Mouse (Mus musculus): ENCODE data around the gene Aamp. TPM values are rescaled to one million over a fixed set of nuclear protein-coding genes. Genes with fewer than 3 reads are reported as not detected.
"Not testable (repeated sequence)": the region's sequence is repeated elsewhere in the genome, so short reads cannot be mapped to it uniquely, and the experiment has no call there.

Aamp gene
- 227 and 252 TPM in 2 replicates for polyA plus RNA-seq (2015; fragmentation: Nextera tagmentation; extraction: Ambion mirVana)

DNA sequence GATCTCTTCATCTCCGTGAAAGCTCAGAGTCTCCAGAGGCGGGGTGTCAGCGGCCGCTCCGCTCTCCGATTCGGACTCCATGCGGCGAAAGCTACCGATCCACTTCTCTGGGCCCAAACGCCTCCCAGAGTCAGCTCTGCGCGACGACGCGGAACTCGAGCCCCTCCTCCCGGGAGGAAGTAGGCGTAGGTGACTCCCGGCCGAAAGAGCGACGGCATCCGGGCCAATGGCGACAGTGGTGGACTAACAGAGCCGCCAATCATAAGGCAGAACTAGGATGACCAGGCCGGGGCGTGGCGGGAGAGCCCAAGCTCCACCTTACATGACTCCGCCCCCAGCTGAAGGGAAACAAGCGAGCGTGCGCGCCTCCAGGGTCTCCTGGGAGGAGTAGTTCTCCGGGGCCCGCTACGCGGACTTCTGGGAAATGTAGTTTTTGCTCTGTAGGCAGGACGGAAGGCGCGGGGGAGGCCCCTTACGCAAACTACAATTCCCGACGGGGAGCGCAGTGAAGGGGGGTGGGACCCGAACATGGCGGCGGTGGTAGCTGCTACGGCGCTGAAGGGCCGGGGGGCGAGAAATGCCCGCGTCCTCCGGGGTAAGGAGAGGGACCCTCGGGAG, at the start of gene Aamp, which contains the start of gene Pnkd:
Gene Aamp (minus strand): TSS at position 196 of the 618 bp plus-strand sequence.
Gene Pnkd (plus strand): TSS at position 388 of the 618 bp plus-strand sequence.
- Histone ChIP-seq H3K36me3 (ENCODE audit: control insufficient read depth, insufficient read depth, low read length) (peaks cover 20% of the 10 kb centered on the region), H3K27me3 (ENCODE audit: control insufficient read depth, insufficient read depth, low read length) (no peaks in the 10 kb centered on the region), H3K4me1 (ENCODE audit: control insufficient read depth, insufficient read depth, low read length) (peaks cover 39% of the 10 kb centered on the region), H3K27ac (ENCODE audit: low read length) (peak within 1 kb of the TSS; percentile 86), H3K4me3 (replicated peaks; ENCODE audit: low read length) (peak within 1 kb of the TSS; percentile 94), H3K9ac (ENCODE audit: low read length) (peak within 1 kb of the TSS; percentile 89), H3K9me3 (replicated peaks; ENCODE audit: control insufficient read depth, low read length) (no peaks in the 10 kb centered on the region), H3K4me2 (ENCODE audit: low read depth, low read length) (peak within 1 kb of the TSS; percentile 91)
- peak; percentile 97 for ATAC-seq (ENCODE audit: insufficient read depth, low FRiP score)
- WGBS, result under 1% methylated on average over 56 of the region's 56 CpGs

DNA sequence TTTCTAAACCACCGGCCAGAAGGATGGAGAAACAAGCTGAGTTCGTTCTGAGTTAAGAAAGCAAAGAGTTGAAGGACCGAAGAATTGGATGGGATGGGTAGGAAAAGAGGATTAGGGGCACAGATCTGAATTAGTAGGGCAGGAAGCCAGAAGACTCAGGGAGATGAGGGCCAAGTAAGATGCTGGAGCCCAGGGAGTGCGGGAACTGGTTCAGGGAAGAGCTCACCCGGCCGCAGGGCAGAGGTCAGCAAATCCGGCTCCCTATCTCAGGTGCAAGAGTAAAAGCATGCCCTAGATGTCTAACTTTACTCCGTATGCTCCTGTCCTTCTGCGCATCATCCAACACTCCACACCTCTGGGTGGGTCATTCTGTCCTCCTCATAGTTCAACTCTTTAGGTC, 48.4 kb upstream of the Aamp start:
- no peaks in the 10 kb centered on the region for H3K9me3 ChIP-seq (replicated peaks; ENCODE audit: control insufficient read depth, low read length)
- peaks cover 25% of the 10 kb centered on the region for H3K4me1 ChIP-seq (ENCODE audit: control insufficient read depth, insufficient read depth, low read length)
- WGBS, result 4% methylated on average over 9 of the region's 9 CpGs
- H3K4me3 ChIP-seq (replicated peaks; ENCODE audit: low read length), result peak overlapping the region; percentile 54
- peak overlapping the region; percentile 77 for H3K27ac ChIP-seq (ENCODE audit: low read length)
- ATAC-seq (ENCODE audit: insufficient read depth, low FRiP score), result no peak
- peak overlapping the region; percentile 74 for H3K9ac ChIP-seq (ENCODE audit: low read length)
- H3K36me3 ChIP-seq (ENCODE audit: control insufficient read depth, insufficient read depth, low read length), result no peaks in the 10 kb centered on the region
- H3K4me2 ChIP-seq (ENCODE audit: low read depth, low read length), result peak overlapping the region; percentile 92
- H3K27me3 ChIP-seq (ENCODE audit: control insufficient read depth, insufficient read depth, low read length), result no peaks in the 10 kb centered on the region

DNA sequence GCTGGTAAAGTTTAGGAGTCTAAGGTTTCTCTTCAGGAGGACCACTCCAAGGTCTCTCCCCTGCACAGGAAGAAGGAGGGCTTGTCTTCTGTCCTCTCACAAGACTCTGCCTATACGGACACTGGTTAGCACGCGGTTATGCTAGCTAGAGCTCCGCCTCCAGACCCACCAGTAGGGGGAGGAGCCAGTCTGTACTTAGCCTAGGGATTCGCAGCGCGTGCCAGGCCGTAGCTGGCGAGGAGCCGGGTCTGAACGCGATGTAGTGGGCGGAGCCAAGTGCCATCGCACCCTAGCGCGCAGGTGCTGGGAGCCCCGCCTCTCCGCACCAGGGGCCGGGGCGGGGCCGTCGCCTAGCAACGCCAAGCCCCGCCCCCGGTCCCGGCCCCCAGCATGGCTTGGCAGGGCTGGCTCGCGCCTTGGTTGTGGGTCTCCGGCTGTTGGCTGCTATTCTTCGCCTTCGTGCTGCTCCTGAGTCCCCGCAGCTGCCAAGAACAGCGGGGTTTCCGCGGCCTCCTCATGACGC, 47.8 kb upstream of the Aamp start:
- Histone ChIP-seq H3K4me1 (ENCODE audit: control insufficient read depth, insufficient read depth, low read length) (peaks cover 25% of the 10 kb centered on the region), H3K4me2 (ENCODE audit: low read depth, low read length) (peak overlapping the region; percentile 92), H3K27me3 (ENCODE audit: control insufficient read depth, insufficient read depth, low read length) (no peaks in the 10 kb centered on the region), H3K4me3 (replicated peaks; ENCODE audit: low read length) (peak overlapping the region; percentile 54), H3K27ac (ENCODE audit: low read length) (peak overlapping the region; percentile 77), H3K36me3 (ENCODE audit: control insufficient read depth, insufficient read depth, low read length) (no peaks in the 10 kb centered on the region), H3K9ac (ENCODE audit: low read length) (peak overlapping the region; percentile 74), H3K9me3 (replicated peaks; ENCODE audit: control insufficient read depth, low read length) (no peaks in the 10 kb centered on the region)
- ATAC-seq (ENCODE audit: insufficient read depth, low FRiP score), result peak; percentile 96
- WGBS, result under 1% methylated on average over 36 of the region's 36 CpGs

DNA sequence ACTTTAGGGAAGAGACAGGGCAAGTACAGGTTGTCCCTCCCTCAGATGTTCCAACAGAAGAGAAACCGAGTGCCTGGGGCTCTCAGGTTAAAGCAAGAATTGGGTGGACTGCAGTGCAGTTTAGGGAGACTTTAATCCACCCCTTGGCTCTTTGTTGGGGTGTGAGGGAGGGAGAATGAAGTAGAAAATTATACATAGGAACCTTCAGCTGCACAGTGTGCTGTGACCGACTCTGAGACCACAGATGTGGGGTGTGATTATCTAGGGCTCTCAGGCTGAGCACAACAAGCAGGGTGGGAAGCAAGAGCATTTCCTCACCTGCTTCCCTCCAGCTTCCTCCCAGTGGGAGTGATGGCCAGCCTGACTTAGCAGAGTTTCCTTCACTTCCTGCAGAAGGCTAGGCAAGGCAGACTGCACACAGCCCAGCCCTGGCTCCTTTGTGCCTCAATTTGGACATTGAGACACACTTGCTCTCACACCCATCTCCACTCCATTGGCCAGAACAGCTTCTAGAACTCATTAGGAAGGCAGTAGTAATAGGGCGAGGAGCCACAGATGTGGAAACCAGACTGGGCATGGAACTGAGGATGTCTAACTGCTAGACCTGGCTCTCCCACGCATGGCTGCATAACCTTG, 46.6 kb upstream of the Aamp start:
- WGBS, result 53% methylated on average over 4 of the region's 4 CpGs
- Histone ChIP-seq H3K4me1 (ENCODE audit: control insufficient read depth, insufficient read depth, low read length) (peaks cover 25% of the 10 kb centered on the region), H3K36me3 (ENCODE audit: control insufficient read depth, insufficient read depth, low read length) (no peaks in the 10 kb centered on the region)

DNA sequence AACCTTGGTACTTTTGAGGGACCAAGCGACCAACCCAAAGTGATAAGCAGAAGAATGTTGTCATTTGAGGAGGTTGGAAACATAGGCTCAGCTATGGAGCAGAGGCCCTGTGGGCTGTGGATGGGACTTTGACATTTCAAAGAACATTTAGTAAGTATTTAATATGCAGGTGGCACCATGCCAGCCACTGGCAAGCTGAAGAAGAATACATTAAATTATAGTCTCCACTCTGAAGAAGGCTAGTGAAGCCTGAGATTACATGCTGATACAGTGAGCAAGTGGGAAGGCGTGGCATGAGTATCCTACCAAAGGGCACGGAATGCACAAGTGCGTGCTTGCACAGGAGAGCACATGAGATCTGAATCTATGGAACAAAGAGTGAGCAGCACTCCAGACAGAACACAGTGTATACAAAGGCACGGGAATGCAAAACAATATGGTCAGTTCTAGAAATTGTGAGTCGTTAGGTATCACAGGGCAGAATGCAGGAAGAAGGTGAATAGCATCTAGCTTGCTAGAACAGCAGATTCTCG, 45.4 kb upstream of the Aamp start:
- H3K9me3 ChIP-seq (replicated peaks; ENCODE audit: control insufficient read depth, low read length), result no peaks in the 10 kb centered on the region
- H3K4me2 ChIP-seq (ENCODE audit: low read depth, low read length), result no peak overlapping the region
- no peak for ATAC-seq (ENCODE audit: insufficient read depth, low FRiP score)
- H3K27me3 ChIP-seq (ENCODE audit: control insufficient read depth, insufficient read depth, low read length), result no peaks in the 10 kb centered on the region
- H3K4me3 ChIP-seq (replicated peaks; ENCODE audit: low read length), result no peak overlapping the region
- peak overlapping the region; percentile 77 for H3K27ac ChIP-seq (ENCODE audit: low read length)
- peaks cover 25% of the 10 kb centered on the region for H3K4me1 ChIP-seq (ENCODE audit: control insufficient read depth, insufficient read depth, low read length)
- H3K36me3 ChIP-seq (ENCODE audit: control insufficient read depth, insufficient read depth, low read length), result no peaks in the 10 kb centered on the region
- no peak overlapping the region for H3K9ac ChIP-seq (ENCODE audit: low read length)
- 59% methylated on average over 7 of the region's 7 CpGs for WGBS

More for the DNA sequence above, 46.6 kb upstream of the Aamp start:
- Histone ChIP-seq H3K27ac (ENCODE audit: low read length) (peak overlapping the region; percentile 77), H3K27me3 (ENCODE audit: control insufficient read depth, insufficient read depth, low read length) (no peaks in the 10 kb centered on the region), H3K4me2 (ENCODE audit: low read depth, low read length) (no peak overlapping the region), H3K9me3 (replicated peaks; ENCODE audit: control insufficient read depth, low read length) (no peaks in the 10 kb centered on the region), H3K9ac (ENCODE audit: low read length) (no peak overlapping the region), H3K4me3 (replicated peaks; ENCODE audit: low read length) (no peak overlapping the region)
- ATAC-seq (ENCODE audit: insufficient read depth, low FRiP score), result no peak

DNA sequence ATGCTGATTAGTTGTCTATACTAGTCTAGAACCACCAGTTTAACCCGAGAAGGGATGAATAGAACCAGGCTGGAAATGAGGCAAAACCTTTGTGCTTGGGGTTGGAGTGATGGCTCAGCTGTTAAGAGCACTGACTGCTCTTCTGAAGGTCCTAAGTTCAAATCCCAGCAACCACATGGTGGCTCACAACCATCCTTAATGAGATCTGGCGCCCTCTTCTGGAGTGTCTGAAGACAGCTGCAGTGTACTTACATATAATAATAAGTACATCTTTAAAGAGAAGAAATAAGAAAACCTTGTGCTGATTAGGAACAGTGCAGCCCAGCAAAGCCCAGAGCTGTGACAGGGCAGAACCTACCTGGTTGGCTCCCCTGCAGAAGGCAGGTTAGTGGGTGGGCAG, 42.4 kb upstream of the Aamp start:
- H3K27ac ChIP-seq (ENCODE audit: low read length); H3K4me2 ChIP-seq (ENCODE audit: low read depth, low read length); ATAC-seq (ENCODE audit: insufficient read depth, low FRiP score); H3K36me3 ChIP-seq (ENCODE audit: control insufficient read depth, insufficient read depth, low read length); H3K4me3 ChIP-seq (replicated peaks; ENCODE audit: low read length); H3K9ac ChIP-seq (ENCODE audit: low read length); H3K27me3 ChIP-seq (ENCODE audit: control insufficient read depth, insufficient read depth, low read length); H3K9me3 ChIP-seq (replicated peaks; ENCODE audit: control insufficient read depth, low read length): not testable (repeated sequence)
- H3K4me1 ChIP-seq (ENCODE audit: control insufficient read depth, insufficient read depth, low read length), result peaks cover 13% of the 10 kb centered on the region
- 83% methylated on average over 2 of the region's 2 CpGs for WGBS

DNA sequence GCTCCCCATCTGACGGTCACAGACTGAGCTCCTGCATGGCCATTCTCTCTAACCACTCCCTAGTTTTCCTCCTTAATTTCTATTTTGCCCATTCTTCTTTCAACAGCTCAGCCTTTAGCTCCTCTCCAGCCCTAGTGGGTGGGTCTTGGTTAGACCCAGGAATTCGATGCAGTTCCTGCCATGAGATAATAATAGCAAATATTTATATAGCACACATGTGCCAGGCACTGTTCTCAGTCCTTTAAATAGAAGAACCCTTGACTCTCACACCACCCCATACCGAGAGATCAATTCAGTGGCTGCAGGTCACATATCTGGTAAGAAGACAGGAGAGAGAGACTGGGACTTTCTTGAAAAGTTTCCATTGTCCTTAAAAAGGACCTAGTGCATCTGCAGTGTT, 36.9 kb upstream of the Aamp start:
- 40% methylated on average over 3 of the region's 3 CpGs for WGBS
- Histone ChIP-seq H3K9ac (ENCODE audit: low read length) (no peak overlapping the region), H3K4me3 (replicated peaks; ENCODE audit: low read length) (no peak overlapping the region), H3K4me1 (ENCODE audit: control insufficient read depth, insufficient read depth, low read length) (no peaks in the 10 kb centered on the region), H3K36me3 (ENCODE audit: control insufficient read depth, insufficient read depth, low read length) (no peaks in the 10 kb centered on the region), H3K4me2 (ENCODE audit: low read depth, low read length) (no peak overlapping the region), H3K27ac (ENCODE audit: low read length) (peak overlapping the region; percentile 2; the same call in 1 of the 2 replicates), H3K27me3 (ENCODE audit: control insufficient read depth, insufficient read depth, low read length) (no peaks in the 10 kb centered on the region), H3K9me3 (replicated peaks; ENCODE audit: control insufficient read depth, low read length) (no peaks in the 10 kb centered on the region)
- ATAC-seq (ENCODE audit: insufficient read depth, low FRiP score), result peak; percentile 79; the same call in 1 of the 2 replicates

DNA sequence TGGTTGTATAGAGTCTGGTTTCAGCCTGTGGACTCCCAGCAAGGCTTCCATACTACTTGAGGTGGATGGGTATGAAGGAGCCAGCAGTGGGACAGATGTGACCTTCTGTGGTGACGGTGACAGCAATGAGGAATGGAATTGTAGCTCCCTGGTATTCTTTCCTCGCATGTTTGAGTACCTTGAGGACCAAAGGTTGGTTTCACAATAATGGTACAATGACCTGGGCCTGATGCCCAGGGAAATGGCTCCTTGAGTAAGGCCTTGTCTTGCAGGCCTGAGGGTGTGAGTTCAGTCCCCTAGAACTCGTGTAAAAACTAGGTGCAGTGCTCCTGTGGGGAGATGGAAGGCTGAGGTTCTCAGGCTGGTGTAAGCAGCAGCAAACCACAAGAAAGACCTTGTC, 34.2 kb upstream of the Aamp start:
- no peaks in the 10 kb centered on the region for H3K4me1 ChIP-seq (ENCODE audit: control insufficient read depth, insufficient read depth, low read length)
- WGBS, result 93% methylated on average over 3 of the region's 3 CpGs
- H3K27ac ChIP-seq (ENCODE audit: low read length), result no peak overlapping the region

More for the DNA sequence above, 34.2 kb upstream of the Aamp start:
- H3K36me3 ChIP-seq (ENCODE audit: control insufficient read depth, insufficient read depth, low read length), result no peaks in the 10 kb centered on the region
- no peak for ATAC-seq (ENCODE audit: insufficient read depth, low FRiP score)
- no peak overlapping the region for H3K4me2 ChIP-seq (ENCODE audit: low read depth, low read length)
- no peak overlapping the region for H3K9ac ChIP-seq (ENCODE audit: low read length)
- no peaks in the 10 kb centered on the region for H3K9me3 ChIP-seq (replicated peaks; ENCODE audit: control insufficient read depth, low read length)
- no peaks in the 10 kb centered on the region for H3K27me3 ChIP-seq (ENCODE audit: control insufficient read depth, insufficient read depth, low read length)
- no peak overlapping the region for H3K4me3 ChIP-seq (replicated peaks; ENCODE audit: low read length)

Data from stomach, embryonic 16.5 days (tissue).